Mouse (Mus musculus) layer of hippocampus, postnatal 36 days (tissue): ENCODE measurements around the gene Wasf2. TPM values are rescaled to one million over a fixed set of nuclear protein-coding genes. Genes with fewer than 3 reads are reported as not detected.

Experiments
- DNase-seq, 2 experiments: peaks; one replicate each; pipeline ENCODE4 v3.0.0; 2022
- total RNA-seq, 2 experiments: library from RNA; stranded (reverse); gene quantifications; 2 replicates each; pipeline ENCODE4 v1.2.3; 2021

Wasf2 gene
- total RNA-seq, 2 experiments from 2014 or later, result 28.7 to 32.8 TPM

DNA sequence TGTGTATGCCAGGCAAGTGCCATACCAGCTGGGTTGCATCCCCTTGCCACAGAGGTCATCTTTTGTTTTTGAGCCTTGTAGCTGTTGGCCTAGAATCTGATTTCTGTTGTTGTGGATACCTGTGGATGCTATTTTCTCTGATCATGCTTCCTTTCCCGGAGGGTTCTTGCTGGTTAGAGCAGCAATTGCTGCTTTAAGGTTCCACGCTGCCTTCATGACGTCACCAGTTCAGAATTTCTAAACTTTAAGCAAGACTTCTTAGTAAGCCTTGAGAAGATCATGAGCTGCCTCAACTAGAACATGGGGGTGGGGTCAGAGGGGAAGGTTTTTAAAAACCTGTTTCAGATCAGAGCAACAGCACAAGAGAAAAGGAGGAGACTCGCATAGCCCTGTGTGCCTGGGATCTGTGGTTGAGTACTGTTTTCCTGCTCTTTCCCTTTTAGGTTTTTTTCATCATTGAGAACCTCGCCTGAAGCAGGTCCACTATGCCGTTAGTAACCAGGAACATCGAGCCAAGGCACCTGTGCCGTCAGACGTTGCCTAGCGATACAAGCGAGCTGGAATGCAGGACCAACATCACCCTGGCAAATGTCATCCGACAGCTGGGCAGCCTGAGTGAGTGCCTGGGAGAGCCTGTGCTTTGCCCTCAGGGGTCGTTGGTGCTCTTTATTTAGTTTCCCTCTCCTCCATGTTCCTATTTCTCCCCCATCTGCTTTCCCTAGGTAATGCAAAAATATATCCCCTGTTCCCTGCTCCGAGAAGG lies 45.9 kb downstream of the Wasf2 start:
- DNase-seq, result peak in 1 of 2 experiments; percentile 31

- peak in 1 of 2 experiments; percentile 51 for DNase-seq
These were observed 46.6 kb downstream of the Wasf2 start for GRCm38 (mm10) chr4:133176761-133177403.

GRCm38 (mm10) chr4:133178305-133178704 lies 48.0 kb downstream of the Wasf2 start:
- DNase-seq, result no peak

GRCm38 (mm10) chr4:133179258-133179657 lies 49.0 kb downstream of the Wasf2 start:
- no peak for DNase-seq

DNA sequence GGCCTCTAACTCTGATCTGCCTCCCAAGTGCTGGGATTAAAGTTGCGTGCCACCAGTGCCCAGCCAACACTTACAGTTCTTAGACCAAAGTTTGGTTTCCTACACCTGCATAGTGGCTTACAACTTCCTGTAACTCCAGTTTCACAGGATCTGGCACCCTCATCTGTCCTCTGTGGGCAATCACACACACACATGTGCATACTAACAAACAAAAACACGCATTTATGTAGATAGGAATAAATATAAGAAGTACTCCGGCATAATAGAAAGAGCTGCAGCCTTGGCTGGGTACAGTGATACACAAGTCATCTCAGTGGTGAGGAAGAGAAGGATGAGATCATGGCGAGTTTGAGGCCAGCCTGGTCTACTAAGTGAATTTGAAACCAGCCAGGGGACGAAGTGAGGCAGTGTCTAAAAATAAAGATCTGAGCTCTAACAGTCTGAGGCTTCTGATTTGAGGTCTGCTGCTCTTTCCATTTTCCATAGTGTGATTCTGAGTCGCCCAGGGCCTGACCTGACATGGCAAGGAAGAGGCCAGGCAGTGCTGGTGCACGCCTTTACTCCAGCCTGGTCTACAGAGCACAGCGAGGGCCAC lies 52.2 kb downstream of the Wasf2 start:
- DNase-seq, result no peak

- no peak for DNase-seq
These were observed 54.0 kb downstream of the Wasf2 start for GRCm38 (mm10) chr4:133184031-133184897.

DNA sequence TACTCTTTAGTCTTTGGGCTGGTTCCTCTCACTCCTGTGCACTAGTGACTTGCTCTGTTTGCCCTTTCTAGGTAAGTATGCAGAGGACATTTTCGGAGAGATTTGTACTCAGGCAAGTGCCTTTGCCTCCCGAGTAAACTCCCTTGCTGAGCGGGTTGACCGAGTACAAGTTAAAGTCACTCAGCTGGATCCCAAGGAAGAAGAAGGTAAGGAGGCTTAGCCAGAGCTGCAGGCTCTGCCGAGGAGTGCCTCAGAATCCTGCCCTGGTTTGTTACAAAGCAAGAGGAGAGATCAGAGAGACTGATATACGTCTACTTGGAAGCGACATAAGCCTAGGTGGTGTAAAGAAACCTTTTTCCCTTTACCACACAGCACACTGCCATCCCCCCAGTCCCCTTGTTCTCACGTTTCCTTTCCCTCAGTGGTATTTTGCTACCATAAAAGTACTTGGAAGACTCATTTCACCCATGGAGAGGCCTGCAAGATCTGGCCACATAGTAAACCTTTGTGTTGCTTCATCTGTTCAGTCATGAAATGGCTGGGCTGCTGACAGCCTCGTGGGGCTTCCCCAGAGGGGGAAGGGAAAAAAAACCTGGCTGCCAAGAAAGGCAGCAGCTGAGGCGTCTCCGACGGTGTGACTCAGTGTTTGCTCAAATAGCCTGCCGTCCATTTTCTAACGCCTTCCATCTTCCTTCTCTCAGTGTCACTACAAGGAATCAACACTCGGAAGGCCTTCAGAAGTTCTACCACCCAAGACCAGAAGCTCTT lies 54.8 kb downstream of the Wasf2 start:
- no peak for DNase-seq

GRCm38 (mm10) chr4:133185893-133186292 lies 55.6 kb downstream of the Wasf2 start:
- no peak for DNase-seq

GRCm38 (mm10) chr4:133186856-133187255 lies 56.6 kb downstream of the Wasf2 start:
- no peak for DNase-seq

DNA sequence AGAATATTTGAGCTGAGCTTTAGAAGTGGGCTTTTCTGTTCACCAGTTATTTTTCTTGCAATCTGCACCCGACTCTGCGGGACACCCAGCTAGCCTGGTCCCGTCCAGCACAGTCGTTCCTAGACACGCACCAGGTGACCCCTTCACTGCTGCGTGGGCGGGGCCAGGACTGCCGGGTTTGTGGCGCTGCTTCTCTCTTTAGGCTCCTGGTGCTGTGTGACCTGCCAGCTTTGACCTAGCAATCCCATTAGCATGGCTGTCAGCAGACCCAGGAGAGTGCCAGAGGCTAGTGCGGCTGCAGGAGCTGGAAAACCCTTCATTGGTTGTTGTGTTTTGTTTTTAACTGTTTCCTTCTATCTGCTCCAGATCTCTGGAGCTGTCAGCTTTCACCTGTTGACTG lies 59.1 kb downstream of the Wasf2 start:
- no peak for DNase-seq

DNA sequence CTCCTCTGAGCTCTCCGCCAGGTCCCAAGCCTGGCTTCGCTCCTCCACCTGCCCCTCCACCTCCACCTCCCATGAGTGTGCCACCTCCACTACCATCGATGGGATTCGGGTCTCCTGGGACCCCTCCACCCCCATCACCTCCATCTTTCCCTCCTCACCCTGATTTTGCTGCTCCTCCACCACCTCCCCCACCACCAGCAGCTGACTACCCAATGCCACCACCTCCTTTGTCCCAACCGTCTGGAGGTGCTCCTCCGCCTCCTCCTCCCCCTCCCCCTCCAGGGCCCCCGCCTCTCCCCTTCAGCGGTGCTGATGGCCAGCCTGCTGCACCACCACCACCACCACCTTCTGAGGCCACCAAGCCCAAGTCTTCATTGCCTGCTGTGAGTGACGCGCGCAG lies 64.2 kb downstream of the Wasf2 start:
- DNase-seq, result no peak

DNA sequence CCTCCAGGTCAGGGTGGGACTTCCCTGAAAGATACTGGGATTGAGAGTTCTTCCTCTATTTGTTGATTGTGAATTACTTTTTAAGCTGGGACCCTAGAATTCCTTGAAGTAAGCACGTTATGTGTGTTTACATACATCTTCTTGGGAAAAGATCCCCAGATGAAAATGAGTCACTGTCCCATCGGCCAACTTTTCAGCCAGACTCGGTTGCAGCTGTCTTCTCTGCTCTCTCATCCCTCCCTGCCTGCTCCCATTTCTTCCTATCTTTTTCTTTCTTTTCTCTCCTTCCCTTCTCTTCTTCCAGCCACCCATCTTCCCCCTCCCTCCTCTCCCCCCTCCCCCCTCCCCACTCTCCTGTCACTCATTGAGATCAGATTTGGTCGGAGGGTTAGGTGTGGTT lies 64.7 kb downstream of the Wasf2 start:
- DNase-seq, result no peak

- no peak for DNase-seq
These were observed 65.8 kb downstream of the Wasf2 start for GRCm38 (mm10) chr4:133196136-133196535.

DNA sequence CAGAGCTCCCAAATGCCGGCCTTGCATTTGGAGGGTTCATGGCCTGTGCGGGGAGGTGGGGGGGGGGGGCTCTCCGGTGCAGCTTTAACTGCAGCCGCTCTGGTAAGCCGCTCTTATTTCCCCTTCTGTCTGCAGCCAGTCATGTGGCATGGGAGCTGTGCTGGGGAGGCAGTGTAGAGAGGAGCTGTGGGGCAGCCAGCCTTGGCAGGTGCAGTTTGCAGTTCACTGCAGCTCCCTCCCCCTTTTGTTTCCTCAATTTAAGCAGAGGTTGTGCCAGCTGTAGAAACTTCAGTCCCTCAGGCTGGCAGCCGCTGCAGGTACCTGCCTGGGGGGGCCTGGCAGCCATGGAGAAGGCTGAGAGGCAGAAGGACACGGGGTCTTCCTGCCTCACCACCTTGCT lies 66.5 kb downstream of the Wasf2 start:
- DNase-seq, result no peak

DNA sequence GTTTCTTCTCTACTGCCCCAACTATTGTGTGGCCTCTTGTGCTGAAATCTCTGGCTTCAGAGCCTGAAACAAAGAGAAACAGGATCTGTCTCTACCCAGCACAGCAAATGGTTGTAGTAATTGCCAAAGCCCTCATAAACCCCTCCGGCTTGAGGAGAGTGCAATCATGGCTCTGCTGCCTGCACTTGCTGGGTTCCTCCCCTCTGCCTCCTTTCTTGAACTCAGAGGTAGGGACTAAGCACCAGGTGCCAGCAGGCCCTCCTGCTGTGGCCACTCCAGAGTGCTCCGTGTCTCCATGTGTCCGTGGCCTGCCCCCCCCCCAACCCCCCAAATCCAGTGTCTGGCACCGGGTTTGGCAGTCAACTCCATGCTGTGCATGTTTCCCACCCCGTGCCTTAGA lies 67.0 kb downstream of the Wasf2 start:
- no peak for DNase-seq

DNA sequence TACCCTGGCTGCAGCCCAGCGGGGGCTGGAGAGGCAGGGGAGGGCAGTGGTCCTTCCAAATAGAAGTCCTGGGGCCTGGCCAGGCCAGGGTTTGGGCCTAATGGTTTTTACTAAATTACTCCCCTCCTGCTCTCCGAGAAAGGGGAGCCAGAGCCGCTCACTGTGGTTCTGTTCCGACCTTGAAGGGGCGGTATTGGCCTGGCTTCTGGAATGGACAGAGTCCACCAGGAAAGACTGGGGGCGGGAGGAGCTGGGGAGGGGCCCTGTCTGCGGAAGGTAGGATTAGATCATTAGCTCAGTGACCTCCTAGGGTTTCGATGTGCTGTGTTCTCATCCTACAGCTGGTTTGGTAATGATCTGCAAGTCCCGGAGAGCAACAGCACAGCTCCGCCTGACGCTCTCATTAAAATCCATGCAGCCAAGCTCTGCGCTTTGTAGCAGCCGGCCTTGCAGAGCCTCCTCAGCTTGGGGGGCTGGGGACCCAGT lies 67.5 kb downstream of the Wasf2 start:
- DNase-seq, result no peak

GRCm38 (mm10) chr4:133198337-133199180 lies 68.3 kb downstream of the Wasf2 start:
- no peak for DNase-seq

DNA sequence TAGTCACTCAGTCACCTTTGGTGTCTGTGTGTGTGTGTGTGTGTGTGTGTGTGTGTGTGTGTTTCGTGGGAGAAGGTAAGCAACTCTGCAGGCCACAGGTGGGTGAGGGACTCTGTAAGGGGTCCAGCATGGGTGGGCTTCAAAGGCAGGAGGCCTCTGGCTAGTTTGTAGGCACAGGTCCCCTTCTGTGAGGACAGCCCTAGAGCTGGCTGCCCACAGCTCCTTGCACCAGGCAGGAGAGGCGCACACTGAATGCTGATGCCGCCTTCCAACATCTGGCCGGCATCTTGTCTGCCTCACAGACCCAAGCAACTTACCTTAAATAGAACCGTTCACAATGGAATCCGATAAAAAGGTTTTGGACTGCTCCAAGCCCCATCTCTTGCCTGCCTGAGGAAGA lies 69.4 kb downstream of the Wasf2 start:
- DNase-seq, result no peak

- peak; percentile 50 to 54 for DNase-seq
These were observed 70.0 kb downstream of the Wasf2 start for GRCm38 (mm10) chr4:133200343-133200742.

- peak in 1 of 2 experiments; percentile 42 for DNase-seq
These were observed 70.9 kb downstream of the Wasf2 start for GRCm38 (mm10) chr4:133201006-133201771.
